Mouse (Mus musculus): ENCODE measurements around the gene Ccp110.

The Ccp110 gene

GRCm38 (mm10) chr7:118712228-118713173 lies at the start of gene Ccp110:
TSS of gene Ccp110 (plus strand) at chr7:118712552.
- peak; percentile 89 for DNase-seq (ENCODE audit: extremely low spot score, low spot score)

DNA sequence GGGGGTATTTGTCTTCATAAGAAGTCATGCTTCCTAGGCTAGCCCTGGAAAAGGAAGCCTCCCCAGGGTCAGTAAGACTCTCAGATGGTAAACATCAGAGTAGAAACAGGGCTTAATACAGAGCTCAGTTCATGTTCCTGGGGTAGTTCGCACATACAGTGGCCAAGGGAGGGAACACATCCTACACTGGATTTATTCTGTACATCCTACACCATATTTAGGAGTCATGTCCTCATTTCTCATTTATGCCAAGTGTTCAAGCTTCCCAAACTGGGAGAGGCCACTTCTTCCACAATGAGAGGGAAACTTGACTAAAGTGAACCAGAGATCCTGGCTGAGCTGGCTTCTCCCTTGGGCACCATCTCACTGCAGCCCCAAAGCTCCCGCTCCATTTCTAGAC lies 44.6 kb upstream of the Ccp110 start:
- no peak for DNase-seq (ENCODE audit: extremely low spot score, low spot score)

GRCm38 (mm10) chr7:118670142-118670541 lies 42.2 kb upstream of the Ccp110 start:
- DNase-seq (ENCODE audit: extremely low spot score, low spot score) = no peak

DNA sequence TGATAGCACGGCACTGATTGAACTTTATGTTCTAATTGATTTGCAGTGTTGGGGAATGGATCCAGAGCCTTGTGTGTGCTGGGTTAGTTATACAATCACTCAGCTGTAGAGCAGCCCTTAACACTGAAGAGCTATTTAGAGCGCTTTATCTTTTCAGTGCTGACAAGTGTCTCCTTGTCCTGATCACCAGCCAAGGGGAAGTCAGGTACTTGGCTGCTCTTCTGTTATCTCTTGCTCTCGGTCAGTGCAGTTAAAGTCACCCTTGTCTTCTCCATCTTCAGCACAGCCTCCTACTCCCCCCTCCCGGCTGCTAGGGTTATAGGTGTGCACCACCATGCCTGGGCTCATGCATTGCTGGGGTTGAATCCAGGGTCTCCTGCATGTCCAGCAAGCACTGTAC lies 35.5 kb upstream of the Ccp110 start:
- DNase-seq (ENCODE audit: extremely low spot score, low spot score) = no peak

DNA sequence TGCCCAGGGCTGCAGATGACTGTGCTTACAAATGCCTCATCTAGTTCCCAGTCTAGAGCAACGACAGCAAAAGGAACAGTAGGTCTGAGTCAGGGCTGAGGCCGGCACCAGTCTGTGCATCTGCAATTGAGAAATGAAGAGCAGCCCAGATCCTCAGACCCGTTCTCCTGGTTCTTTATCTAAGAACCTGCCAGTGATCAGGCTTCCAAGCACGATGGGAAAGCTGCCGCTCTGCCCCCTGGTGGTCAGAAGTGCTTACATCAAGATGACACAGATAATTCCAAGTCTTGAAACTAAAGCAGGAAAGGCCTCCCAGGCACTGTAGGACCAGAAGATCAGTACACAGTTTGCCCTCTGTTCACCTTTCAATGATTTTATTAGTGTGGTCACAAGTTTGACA lies 24.2 kb upstream of the Ccp110 start:
- DNase-seq (ENCODE audit: extremely low spot score, low spot score) = peak; percentile 84

DNA sequence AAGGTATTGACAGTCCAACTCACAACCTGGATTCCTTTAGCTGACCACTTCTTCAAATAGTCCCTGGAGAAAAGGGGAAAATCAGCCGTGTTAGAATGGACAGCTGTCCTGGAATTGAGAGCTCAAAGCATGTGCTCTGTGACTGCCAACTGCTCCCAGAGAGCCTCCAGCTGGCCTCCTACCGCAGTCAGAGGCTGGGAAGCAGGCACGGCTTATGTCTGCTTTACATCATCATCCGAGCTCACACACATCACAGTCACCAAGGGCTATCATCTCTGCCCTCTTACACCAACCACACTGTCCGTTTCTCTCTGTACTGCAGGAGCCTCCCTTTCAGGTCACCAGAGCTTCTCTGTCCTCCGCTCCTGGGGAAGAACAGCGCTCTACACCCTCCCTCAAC lies 23.3 kb upstream of the Ccp110 start:
- no peak for DNase-seq (ENCODE audit: extremely low spot score, low spot score)

DNA sequence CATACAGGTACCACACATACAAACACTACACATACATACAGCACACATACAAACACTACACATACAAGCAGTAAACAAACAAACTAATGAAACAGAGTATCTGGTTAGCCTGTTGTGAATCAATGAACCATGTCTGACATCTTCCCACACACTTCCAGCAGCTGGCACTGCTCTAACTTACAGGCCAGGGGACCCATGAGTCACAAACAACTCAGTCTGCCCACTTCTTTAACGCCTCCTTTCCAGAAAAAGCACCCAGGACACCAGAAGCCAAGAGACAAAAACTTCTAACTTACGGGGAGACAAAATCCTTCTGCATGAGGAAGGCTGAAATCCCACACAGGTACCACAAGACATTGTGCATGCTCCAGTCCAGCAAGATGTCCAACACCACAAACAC lies 21.1 kb upstream of the Ccp110 start:
- DNase-seq (ENCODE audit: extremely low spot score, low spot score) = no peak

DNA sequence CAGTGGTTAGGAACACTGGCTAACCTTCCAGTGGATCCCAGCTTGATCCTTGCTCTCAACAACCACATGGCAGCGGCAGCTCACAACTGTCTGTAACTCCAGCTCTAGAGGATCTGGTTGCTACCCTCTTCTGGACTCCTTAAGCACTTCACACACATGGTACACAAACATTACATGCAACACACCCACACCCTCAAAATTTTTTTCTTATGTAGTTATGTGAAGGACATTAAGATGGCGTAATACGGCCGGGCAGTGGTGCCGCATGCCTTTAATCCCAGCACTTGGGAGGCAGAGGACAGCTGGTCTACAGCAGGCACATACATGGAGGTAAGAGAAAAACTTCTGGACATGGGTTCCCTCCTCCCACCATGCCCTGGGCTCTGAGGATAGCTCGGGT lies 16.2 kb upstream of the Ccp110 start:
- no peak for DNase-seq (ENCODE audit: extremely low spot score, low spot score)

GRCm38 (mm10) chr7:118697168-118697567 lies 15.2 kb upstream of the Ccp110 start:
- DNase-seq (ENCODE audit: extremely low spot score, low spot score) = no peak

DNA sequence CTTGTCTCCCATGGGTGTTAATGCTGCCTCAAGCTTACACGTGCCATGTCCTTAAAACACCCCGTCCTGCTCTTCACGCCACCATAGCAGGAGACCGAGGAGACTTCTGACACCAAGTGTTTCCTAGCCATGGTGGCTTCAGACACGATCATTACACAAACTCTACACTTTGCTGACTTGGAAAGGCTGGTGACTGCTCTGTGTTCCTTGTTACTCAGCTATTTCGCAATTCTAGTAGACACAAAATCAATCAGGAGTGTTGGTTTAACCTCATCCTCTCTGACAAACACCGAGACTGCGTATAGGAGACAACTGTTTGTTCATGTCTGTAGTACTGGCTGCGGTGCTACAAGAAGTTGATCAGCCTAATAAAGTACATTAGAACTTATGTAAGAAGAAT lies 13.5 kb upstream of the Ccp110 start:
- no peak for DNase-seq (ENCODE audit: extremely low spot score, low spot score)

GRCm38 (mm10) chr7:118703144-118703561 lies 9.2 kb upstream of the Ccp110 start:
- DNase-seq (ENCODE audit: extremely low spot score, low spot score) = no peak

GRCm38 (mm10) chr7:118704001-118704850 lies 8.1 kb upstream of the Ccp110 start:
- DNase-seq (ENCODE audit: extremely low spot score, low spot score) = no peak

DNA sequence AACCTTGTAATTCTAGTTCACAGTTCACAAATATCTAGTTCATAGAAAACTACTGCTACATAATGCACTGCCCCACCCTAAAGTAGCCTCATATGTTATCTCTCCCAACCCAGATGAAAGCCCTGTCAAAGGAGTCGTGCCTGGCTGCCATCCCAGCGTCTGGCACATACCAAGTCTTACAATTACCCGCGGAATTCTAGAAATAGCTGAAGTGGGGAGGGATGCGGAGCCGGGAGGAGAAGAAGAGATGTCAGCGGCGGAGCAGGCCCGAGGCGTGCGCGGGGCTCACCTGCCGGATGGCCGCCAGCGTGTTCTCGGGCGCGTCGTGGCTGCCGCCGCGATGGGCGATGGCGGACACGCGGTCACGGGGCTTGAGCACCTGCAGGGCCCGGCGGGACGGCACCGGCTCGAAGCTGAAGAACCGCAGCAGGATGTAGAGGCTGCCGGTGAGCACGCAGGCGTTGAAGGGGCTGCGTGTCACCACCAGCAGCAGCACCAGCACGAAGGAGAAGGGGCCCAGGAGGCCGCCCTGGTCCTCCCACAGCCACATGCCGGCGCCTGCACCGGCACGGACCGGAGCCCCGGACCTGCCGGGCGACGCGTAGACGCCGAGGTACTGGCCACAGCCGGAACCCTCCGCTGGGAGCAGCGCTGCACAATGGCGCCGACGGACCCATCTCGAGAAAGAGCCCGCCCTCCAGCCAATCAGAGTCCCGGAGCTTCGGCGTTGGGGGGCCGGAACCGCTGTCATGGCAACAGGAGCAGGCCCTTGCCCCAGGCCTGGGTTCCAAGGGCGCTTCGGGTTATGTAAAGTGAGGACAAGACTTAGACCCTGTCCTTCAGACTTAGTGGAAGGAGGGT lies 7.0 kb upstream of the Ccp110 start, which contains the start of gene Gde1:
Gene Gde1, minus strand, starts transcription at position 678 of the 861 bp plus-strand sequence.
- peak; percentile 93 for DNase-seq (ENCODE audit: extremely low spot score, low spot score)

DNA sequence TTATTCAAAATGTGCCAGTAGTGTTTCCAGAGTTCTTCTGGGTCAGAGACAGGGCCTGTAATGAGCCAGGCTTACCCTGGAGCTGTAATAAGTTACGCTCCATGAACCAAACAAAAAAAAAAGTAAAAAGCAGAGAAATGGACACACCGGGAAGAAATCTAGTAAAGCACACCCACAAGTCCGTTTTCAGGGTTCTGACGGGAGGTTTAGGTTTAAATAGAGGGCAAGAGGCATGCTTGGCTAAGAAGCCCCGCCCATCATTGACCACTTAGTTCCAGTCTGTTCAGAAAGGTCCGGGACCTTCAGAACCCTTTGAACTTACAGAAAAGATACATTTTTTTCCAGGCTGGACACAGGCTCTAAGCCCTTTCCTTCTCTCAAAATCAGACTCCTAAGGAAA lies 6.3 kb upstream of the Ccp110 start:
- DNase-seq (ENCODE audit: extremely low spot score, low spot score) = no peak

DNA sequence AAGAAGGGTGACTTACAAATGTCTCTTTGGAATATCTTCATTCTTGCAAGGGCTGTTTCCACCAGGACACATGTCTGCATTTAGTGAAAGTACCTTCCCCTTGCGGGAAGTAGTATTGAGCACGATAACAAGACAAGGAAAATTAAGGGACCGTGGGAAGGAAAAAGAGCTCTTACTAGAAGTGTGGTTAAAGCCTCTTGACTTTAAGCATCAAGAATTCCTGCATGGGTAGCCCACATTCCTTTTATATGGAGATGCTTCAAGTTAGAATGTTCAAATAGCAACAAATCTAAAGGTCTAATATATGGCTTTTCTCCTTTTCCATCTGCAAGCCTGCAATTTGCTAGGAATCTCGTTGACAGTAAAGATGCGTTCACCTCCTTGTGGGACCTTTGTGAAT lies 5.9 kb upstream of the Ccp110 start:
- DNase-seq (ENCODE audit: extremely low spot score, low spot score) = no peak

GRCm38 (mm10) chr7:118707216-118707615 lies 5.1 kb upstream of the Ccp110 start:
- no peak for DNase-seq (ENCODE audit: extremely low spot score, low spot score)

DNA sequence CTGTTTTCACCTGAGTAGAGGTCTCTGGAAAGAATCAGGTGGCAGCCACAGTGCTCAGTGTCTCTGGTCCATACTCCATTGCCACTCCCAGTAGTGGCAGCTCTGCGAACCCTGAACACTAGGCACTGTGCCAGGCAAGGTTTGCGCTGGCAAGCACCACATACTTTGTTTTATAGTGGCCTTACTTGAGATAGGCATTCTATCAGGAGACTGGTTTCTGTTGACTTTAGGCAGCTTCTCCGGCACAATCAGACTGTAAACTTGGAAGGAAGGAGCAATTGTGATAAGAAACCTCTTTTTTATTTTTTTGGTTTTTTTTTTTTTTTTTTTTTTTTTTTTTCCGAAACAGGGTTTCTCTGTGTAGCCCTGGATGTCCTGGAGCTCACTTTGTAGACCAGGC lies 4.3 kb upstream of the Ccp110 start:
- DNase-seq (ENCODE audit: extremely low spot score, low spot score) = no peak

DNA sequence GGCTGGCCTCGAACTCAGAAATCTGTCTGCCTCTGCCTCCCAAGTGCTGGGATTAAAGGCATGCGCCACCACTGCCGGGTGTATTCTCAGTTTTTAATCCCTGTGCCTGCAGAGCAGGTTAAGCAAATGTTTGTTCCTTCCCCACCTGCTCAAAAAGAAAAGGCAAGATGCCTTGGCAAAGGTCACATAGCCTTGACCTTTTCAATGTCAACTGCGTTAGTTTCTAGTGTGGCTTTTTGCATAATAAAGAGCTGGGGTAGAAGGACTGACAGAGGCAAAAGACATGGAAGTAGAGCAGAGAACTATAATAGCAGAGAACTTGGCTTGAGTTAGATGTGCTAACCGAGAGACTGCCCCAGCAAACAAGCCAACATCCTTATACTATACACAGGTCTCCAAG lies 1.6 kb upstream of the Ccp110 start:
- no peak for DNase-seq (ENCODE audit: extremely low spot score, low spot score)

GRCm38 (mm10) chr7:118714873-118715272 lies 2.5 kb downstream of the Ccp110 start:
- DNase-seq (ENCODE audit: extremely low spot score, low spot score) = no peak

GRCm38 (mm10) chr7:118718066-118718465 lies 5.7 kb downstream of the Ccp110 start:
- DNase-seq (ENCODE audit: extremely low spot score, low spot score) = no peak

DNA sequence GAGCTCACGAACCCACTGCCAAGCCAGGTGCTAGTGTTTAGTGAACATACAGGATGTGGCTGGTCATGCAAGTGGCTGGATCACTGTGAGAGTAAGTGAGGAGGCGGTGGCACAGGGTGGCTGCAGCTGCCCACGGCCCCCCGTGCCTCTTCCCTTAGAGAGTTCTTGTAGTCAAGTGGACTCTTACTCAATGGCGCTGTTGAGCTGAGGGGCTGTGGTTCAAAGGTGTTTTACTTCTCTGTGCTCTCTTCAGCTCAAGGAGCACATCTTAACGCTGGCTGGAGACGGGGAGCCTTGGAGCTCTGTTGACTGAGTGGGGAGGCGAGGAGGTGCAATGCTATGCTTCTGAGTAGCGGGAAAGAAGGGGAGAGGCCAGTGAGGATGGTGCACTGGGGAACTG lies 11.6 kb downstream of the Ccp110 start:
- no peak for DNase-seq (ENCODE audit: extremely low spot score, low spot score)

All from neural tube, embryonic 10.5 days (tissue).